Mouse (Mus musculus) kidney, embryonic 14.5 days (tissue): ENCODE measurements at regions not wholly inside any gene's neighbourhood (a gene's known extent, or its start where the extent isn't known, plus 50 kb on each side); places are given as distances from the start of the nearest gene placed in this dataset.

ENCODE experiments used
- ATAC-seq: fragments of 200-750 bp; cut with Nextera tagmentation; 2 replicates; pipeline ENCODE4 v1.8.0; 2017; ENCODE audit warnings: moderate number of reproducible peaks, mild to moderate bottlenecking, moderate TSS enrichment, moderate library complexity; ENCODE audit not compliant: low FRiP score, low TSS enrichment
- H3K27ac ChIP-seq: fragments of 300-500 bp; sonication (generic); 2 replicates; pipeline ENCODE4 v1.5.1; 2014; ENCODE audit warnings: low read depth, mild to moderate bottlenecking, low read length, moderate library complexity, mixed read lengths
- H3K27me3 ChIP-seq: fragments of 300-500 bp; sonication (generic); 2 replicates; pipeline ENCODE4 v1.6.1; 2014; ENCODE audit warnings: mild to moderate bottlenecking, low read length; ENCODE audit not compliant: control insufficient read depth, insufficient read depth
- H3K36me3 ChIP-seq: fragments of 300-500 bp; sonication (generic); 2 replicates; pipeline ENCODE4 v1.6.1; 2014; ENCODE audit warnings: low read length, mixed read lengths; ENCODE audit not compliant: control insufficient read depth, insufficient read depth
- H3K4me1 ChIP-seq: fragments of 300-500 bp; sonication (generic); 2 replicates; pipeline ENCODE4 v1.6.1; 2014; ENCODE audit warnings: low read length, mixed read lengths; ENCODE audit not compliant: control insufficient read depth, insufficient read depth
- H3K4me2 ChIP-seq: fragments of 300-500 bp; sonication (generic); replicated peaks from 2 replicates; pipeline ENCODE4 v1.6.1; 2014; ENCODE audit warnings: low read depth, mild to moderate bottlenecking, low read length
- H3K4me3 ChIP-seq: fragments of 300-500 bp; sonication (generic); 2 replicates; pipeline ENCODE4 v1.5.1; 2014; ENCODE audit warnings: mild to moderate bottlenecking, low read length
- H3K9ac ChIP-seq: fragments of 300-500 bp; sonication (generic); 2 replicates; pipeline ENCODE4 v1.6.1; 2014; ENCODE audit warnings: low read depth, mild to moderate bottlenecking, low read length, moderate library complexity
- H3K9me3 ChIP-seq: fragments of 300-500 bp; sonication (generic); 2 replicates; pipeline ENCODE4 v1.6.1; 2016; ENCODE audit warnings: low read length; ENCODE audit not compliant: control insufficient read depth
- WGBS: fragments of 180-500 bp; shearing (Covaris S2); extraction: QIAGEN DNeasy Blood & Tissue Kit; methylation state at CpG from one replicate; pipeline ENCODE4 v1.1.7; 2014; 5-methylcytosine and 5-hydroxymethylcytosine counted together

DNA sequence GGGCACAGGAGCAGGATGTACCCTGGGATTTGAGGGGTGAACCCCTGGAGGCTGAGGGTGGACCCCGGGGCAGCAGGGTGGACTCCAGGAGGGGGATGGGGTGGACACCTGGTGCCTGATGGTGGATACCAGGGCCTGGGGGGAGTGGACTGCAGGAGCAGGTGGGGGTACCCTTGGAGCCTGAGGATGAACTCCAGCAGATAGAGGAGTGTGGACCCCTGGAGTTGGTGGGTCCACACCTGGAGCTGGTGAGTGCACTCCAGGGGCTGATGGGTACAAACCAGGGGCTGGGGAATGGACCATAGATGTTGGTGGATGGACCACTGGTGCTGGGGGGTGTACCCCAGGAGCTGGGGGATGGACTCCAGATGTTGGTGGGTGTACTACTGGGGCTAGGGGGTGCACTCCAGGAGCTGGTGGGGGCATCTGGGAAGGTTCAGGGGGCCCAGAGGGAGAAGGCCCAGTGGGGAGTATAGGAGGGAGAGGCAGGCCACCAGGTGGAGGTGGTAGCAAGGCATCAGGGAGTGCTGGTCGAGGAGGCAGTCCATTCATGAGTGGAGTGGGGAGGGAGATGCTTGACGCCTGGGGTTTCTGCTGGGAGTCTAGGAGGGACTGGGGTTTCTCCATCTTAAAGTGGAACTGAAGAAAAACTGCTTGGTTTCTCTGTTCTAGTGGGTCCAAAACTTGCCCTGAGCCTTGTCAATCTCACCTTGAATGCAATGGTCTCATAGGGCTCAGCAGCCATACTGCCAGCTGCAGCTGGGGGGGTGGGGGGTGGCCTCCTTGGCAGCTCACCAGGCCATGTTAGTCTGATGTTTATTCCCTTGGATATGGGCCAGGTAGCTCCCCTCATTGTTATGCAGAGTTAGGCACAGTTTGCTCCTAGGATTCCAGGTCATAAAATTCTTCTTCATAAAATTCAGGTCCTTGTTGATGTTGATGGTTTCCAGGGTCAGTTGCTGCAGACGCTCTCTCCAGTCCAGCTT, 183.0 kb upstream of the Ell2 start:
- Histone ChIP-seq H3K4me2 (no peak overlapping the region), H3K4me3 (no peak overlapping the region), H3K27ac (no peak overlapping the region), H3K4me1 (no peaks in the 10 kb centered on the region), H3K9me3 (no peaks in the 10 kb centered on the region), H3K36me3 (no peaks in the 10 kb centered on the region), H3K9ac (no peak overlapping the region), H3K27me3 (no peaks in the 10 kb centered on the region)
- ATAC-seq: peak; percentile 46; the same call in 1 of the 2 replicates
- WGBS: 66% methylated on average over 4 of the region's 4 CpGs

DNA sequence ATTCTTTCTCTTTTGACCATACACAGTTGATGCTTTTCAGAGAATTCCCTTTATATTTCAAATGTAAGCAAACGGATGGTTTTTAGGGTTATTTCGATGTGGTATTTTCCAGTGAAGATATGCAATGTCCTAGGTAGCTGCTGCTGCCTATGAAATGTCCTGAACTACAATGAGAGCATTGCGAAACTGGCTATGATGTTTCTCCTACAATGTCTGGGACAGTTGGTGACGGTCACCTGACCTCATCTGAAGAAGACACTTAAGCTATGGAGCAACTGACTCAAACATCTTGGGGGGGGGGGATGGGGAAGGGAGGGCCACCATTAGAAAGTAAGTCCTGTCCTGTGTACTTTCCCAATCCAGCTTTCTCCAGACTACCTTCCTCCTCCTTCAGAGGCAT, 182.1 kb upstream of the Ell2 start:
- no peak overlapping the region for H3K4me3 ChIP-seq
- H3K36me3 ChIP-seq: no peaks in the 10 kb centered on the region
- no peaks in the 10 kb centered on the region for H3K4me1 ChIP-seq
- no peak for ATAC-seq
- no peaks in the 10 kb centered on the region for H3K9me3 ChIP-seq
- no peak overlapping the region for H3K27ac ChIP-seq
- no peaks in the 10 kb centered on the region for H3K27me3 ChIP-seq
- no peak overlapping the region for H3K9ac ChIP-seq
- 91% methylated on average over 4 of the region's 4 CpGs for WGBS
- no peak overlapping the region for H3K4me2 ChIP-seq

DNA sequence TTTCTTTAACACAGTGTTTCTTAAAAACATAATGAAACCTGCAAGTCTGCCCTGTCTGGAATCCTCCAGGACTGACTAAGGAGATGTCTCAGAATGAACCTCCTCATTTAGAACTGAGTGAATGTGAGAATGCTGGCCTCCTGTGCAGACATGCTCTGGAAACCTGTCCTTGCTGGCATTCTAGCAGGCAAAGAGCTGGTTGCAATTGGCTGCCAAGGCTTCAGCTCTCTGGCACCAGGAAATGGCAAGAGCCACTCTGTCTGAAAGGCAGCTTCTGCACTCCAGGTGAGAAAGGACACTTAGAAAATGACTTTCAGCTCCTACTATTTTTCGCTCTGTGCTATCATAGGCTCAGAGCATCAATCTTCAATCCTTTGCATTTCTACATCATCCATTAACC, 175.0 kb upstream of the Ell2 start:
- no peak overlapping the region for H3K9ac ChIP-seq
- H3K4me1 ChIP-seq: no peaks in the 10 kb centered on the region
- H3K9me3 ChIP-seq: no peaks in the 10 kb centered on the region
- no peak overlapping the region for H3K4me3 ChIP-seq
- WGBS: 97% methylated on average over 1 of the region's 1 CpGs
- no peaks in the 10 kb centered on the region for H3K27me3 ChIP-seq
- no peak overlapping the region for H3K27ac ChIP-seq
- H3K36me3 ChIP-seq: no peaks in the 10 kb centered on the region
- no peak for ATAC-seq
- no peak overlapping the region for H3K4me2 ChIP-seq

- no peaks in the 10 kb centered on the region for H3K9me3 ChIP-seq
- H3K27ac ChIP-seq: no peak overlapping the region
- ATAC-seq: peak; percentile 83
- 55% methylated on average over 2 of the region's 2 CpGs for WGBS
- H3K4me1 ChIP-seq: no peaks in the 10 kb centered on the region
- H3K9ac ChIP-seq: no peak overlapping the region
- H3K36me3 ChIP-seq: no peaks in the 10 kb centered on the region
- no peaks in the 10 kb centered on the region for H3K27me3 ChIP-seq
- no peak overlapping the region for H3K4me2 ChIP-seq
- H3K4me3 ChIP-seq: no peak overlapping the region
Measured at GRCm38 (mm10) chr13:75541446-75541845, 165.1 kb upstream of the Ell2 start.

- Histone ChIP-seq H3K9ac (no peak overlapping the region), H3K27ac (no peak overlapping the region), H3K4me1 (no peaks in the 10 kb centered on the region), H3K36me3 (no peaks in the 10 kb centered on the region), H3K4me3 (no peak overlapping the region), H3K4me2 (no peak overlapping the region), H3K9me3 (no peaks in the 10 kb centered on the region), H3K27me3 (no peaks in the 10 kb centered on the region)
- no peak for ATAC-seq
- WGBS: 63% methylated on average over 2 of the region's 2 CpGs
Measured at GRCm38 (mm10) chr13:75542253-75542945, 164.2 kb upstream of the Ell2 start.

- Histone ChIP-seq H3K36me3 (no peaks in the 10 kb centered on the region), H3K27me3 (no peaks in the 10 kb centered on the region), H3K27ac (no peak overlapping the region), H3K4me3 (no peak overlapping the region), H3K4me1 (no peaks in the 10 kb centered on the region), H3K9me3 (no peaks in the 10 kb centered on the region), H3K9ac (no peak overlapping the region), H3K4me2 (no peak overlapping the region)
- no peak for ATAC-seq
Measured at GRCm38 (mm10) chr13:75542946-75543327, 163.6 kb upstream of the Ell2 start.

DNA sequence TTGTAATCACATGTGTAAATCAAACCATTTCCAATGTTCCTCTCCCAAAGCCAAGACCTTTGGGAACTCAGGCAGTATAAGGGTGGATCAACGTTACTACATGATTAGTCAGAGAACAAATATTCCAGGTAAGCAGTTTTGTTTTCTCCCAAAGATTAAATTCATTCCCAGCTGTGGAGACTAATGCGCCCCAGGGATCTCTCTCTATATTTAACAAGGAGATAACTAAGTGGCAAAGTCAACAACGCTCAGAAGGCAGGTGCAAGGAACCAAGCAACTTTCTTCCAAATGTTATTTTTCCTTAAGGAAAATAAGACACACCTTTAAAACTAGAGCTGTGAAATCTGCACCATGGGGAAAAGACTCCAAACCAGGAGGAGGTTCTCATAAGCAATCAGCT, 163.0 kb upstream of the Ell2 start:
- Histone ChIP-seq H3K27ac (no peak overlapping the region), H3K9ac (no peak overlapping the region), H3K36me3 (no peaks in the 10 kb centered on the region), H3K4me1 (no peaks in the 10 kb centered on the region), H3K9me3 (no peaks in the 10 kb centered on the region), H3K4me3 (no peak overlapping the region), H3K4me2 (no peak overlapping the region), H3K27me3 (no peaks in the 10 kb centered on the region)
- 69% methylated on average over 3 of the region's 3 CpGs for WGBS
- no peak for ATAC-seq

DNA sequence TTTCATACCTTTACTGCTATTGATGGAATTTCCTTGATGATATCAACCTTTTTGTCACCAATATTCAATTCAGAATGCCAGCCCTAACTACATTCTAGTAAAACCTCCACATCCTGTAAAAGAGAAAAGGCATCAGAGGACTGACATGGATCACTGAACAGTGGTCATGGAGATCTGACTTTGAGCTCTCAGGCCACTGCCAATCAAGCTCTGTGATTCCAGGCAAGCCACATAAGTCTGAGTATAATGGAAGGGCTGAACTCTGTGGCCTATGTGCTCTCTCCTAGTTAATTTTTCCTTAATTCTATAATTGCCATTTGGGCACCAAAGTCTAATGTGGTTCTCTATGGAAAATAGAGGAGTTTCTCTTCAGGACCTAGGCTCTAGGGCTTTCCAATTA, 161.8 kb upstream of the Ell2 start:
- Histone ChIP-seq H3K9ac (no peak overlapping the region), H3K36me3 (no peaks in the 10 kb centered on the region), H3K9me3 (no peaks in the 10 kb centered on the region), H3K4me1 (no peaks in the 10 kb centered on the region), H3K4me3 (no peak overlapping the region), H3K27me3 (no peaks in the 10 kb centered on the region), H3K27ac (no peak overlapping the region), H3K4me2 (no peak overlapping the region)
- peak; percentile 90 for ATAC-seq

DNA sequence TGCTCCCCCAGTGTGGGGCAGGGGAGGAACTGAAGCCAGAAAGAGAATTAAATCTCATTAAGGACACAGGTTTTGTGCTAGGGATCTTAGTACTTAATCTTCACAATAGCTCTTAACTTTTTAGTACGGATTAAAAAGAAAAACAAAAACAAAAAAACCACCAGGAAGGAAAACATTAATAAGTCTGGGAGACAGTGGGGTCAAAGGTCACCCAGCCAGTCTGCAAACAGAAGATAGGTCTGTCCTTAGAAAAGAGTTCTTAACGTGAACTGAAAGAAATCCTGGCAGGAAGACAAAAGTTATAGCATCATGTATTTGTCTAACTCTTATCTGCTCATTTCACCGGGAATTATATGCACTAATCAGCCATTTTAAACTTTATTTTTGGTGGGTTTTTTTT, 158.8 kb upstream of the Ell2 start:
- no peaks in the 10 kb centered on the region for H3K9me3 ChIP-seq
- H3K27ac ChIP-seq: no peak overlapping the region
- ATAC-seq: no peak
- 23% methylated on average over 3 of the region's 3 CpGs for WGBS
- no peak overlapping the region for H3K4me3 ChIP-seq
- no peak overlapping the region for H3K9ac ChIP-seq
- no peak overlapping the region for H3K4me2 ChIP-seq
- H3K27me3 ChIP-seq: no peaks in the 10 kb centered on the region
- no peaks in the 10 kb centered on the region for H3K36me3 ChIP-seq
- H3K4me1 ChIP-seq: no peaks in the 10 kb centered on the region
